Mouse (Mus musculus) bone marrow, adult 2 months (tissue): ENCODE data around the gene Atf1.

Source experiments
- CTCF ChIP-seq: fragments of 200-500 bp; IDR thresholded peaks from 2 replicates; pipeline ENCODE4 v1.5.1; 2011; ENCODE audit warnings: low read length, control low read depth; ENCODE audit not compliant: control insufficient read depth, insufficient read depth
- POLR2A ChIP-seq: fragments of 200-500 bp; IDR thresholded peaks from 2 replicates; pipeline ENCODE4 v1.6.1; 2011; ENCODE audit warnings: low read depth, mild to moderate bottlenecking, control low read depth, low read length, borderline replicate concordance; ENCODE audit not compliant: control insufficient read depth

- TF ChIP-seq POLR2A = no peak
- TF ChIP-seq CTCF = no peak
Measured at GRCm38 (mm10) chr15:100215092-100215491, 12.5 kb upstream of the Atf1 start.
